Mouse (Mus musculus) heart, adult 2 months (tissue): Measurements from ENCODE around the gene Ppp4c.

Experiments used
- CTCF ChIP-seq: fragments of 200-600 bp; IDR thresholded peaks from 2 replicates; pipeline ENCODE4 v1.8.1; 2022; ENCODE audit warnings: antibody characterized with exemption, mild to moderate bottlenecking, moderate library complexity
- POLR2A ChIP-seq: fragments of 200-500 bp; IDR thresholded peaks from 2 replicates; pipeline ENCODE4 v1.6.1; 2011; ENCODE audit warnings: mild to moderate bottlenecking, low read depth, low read length, control low read depth; ENCODE audit not compliant: insufficient read depth

DNA sequence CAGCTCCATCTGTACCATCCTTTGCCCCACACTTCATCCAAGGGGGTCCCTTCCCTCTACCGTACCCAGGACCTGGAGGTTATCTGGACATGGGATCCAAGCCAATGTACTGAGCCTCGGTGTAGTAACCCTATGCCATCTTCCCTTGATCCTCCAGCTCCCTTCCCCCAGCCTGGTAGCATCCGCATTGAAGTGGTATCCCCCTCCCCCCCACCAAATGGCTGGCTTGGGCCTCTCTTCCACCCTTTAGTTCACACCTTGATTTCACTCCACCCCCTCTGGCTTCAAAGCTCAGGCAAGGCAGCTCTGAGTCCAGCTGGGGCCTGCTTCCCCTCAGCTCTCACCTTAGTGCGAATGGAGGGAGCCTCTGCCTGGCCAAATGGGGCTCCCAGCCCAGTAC lies 7.2 kb downstream of the Ppp4c start:
- TF ChIP-seq CTCF, result no peak
- no peak for TF ChIP-seq POLR2A
